Mouse (Mus musculus) lung, embryonic 16.5 days (tissue): ENCODE measurements around the gene Gpc2. TPM values are rescaled to one million over a fixed set of nuclear protein-coding genes. Genes with fewer than 3 reads are reported as not detected.

ENCODE experiments used
- ATAC-seq: fragments of 200-750 bp; cut with Nextera tagmentation; 2 replicates; pipeline ENCODE4 v1.8.0; 2017; ENCODE audit warnings: low read depth, mild to moderate bottlenecking, moderate library complexity
- H3K27ac ChIP-seq: fragments of 300-500 bp; sonication (generic); 2 replicates; pipeline ENCODE4 v1.5.1; 2014; ENCODE audit warnings: mild to moderate bottlenecking, control low read depth, low read length
- H3K27me3 ChIP-seq: fragments of 300-500 bp; sonication (generic); 2 replicates; pipeline ENCODE4 v1.6.1; 2014; ENCODE audit warnings: low read depth, low read length, mixed read lengths; ENCODE audit not compliant: control insufficient read depth, insufficient read depth
- H3K36me3 ChIP-seq: fragments of 300-500 bp; sonication (generic); 2 replicates; pipeline ENCODE4 v1.6.1; 2014; ENCODE audit warnings: low read length; ENCODE audit not compliant: control insufficient read depth, insufficient read depth
- H3K4me1 ChIP-seq: fragments of 300-500 bp; sonication (generic); replicated peaks from 2 replicates; pipeline ENCODE4 v1.6.1; 2014; ENCODE audit warnings: low read length, mixed read lengths; ENCODE audit not compliant: control insufficient read depth, insufficient read depth
- H3K4me2 ChIP-seq: fragments of 300-500 bp; sonication (generic); 2 replicates; pipeline ENCODE4 v1.6.1; 2014; ENCODE audit warnings: low read depth, low read length, control low read depth
- H3K4me3 ChIP-seq: fragments of 300-500 bp; sonication (generic); 2 replicates; pipeline ENCODE4 v1.5.1; 2014; ENCODE audit warnings: mild to moderate bottlenecking, low read length, control low read depth
- H3K9ac ChIP-seq: fragments of 300-500 bp; sonication (generic); 2 replicates; pipeline ENCODE4 v1.6.1; 2014; ENCODE audit warnings: low read length, control low read depth
- H3K9me3 ChIP-seq: fragments of 300-500 bp; sonication (generic); 2 replicates; pipeline ENCODE4 v1.6.1; 2016; ENCODE audit warnings: low read length; ENCODE audit not compliant: control insufficient read depth
- WGBS: fragments of 180-500 bp; shearing (Covaris S2); extraction: QIAGEN DNeasy Blood & Tissue Kit; methylation state at CpG from one replicate; pipeline ENCODE4 v1.1.7; 2014; 5-methylcytosine and 5-hydroxymethylcytosine counted together
- polyA plus RNA-seq: library from polyadenylated mRNA; unstranded; fragments of >200 nt; fragmentation: Nextera tagmentation; extraction: Ambion mirVana; gene quantifications from 2 replicates; pipeline ENCODE4 v1.2.1, GENCODE M21; 2015

The Gpc2 gene
- polyA plus RNA-seq, 1 experiment from 2014 or later, result 16.7 TPM

DNA sequence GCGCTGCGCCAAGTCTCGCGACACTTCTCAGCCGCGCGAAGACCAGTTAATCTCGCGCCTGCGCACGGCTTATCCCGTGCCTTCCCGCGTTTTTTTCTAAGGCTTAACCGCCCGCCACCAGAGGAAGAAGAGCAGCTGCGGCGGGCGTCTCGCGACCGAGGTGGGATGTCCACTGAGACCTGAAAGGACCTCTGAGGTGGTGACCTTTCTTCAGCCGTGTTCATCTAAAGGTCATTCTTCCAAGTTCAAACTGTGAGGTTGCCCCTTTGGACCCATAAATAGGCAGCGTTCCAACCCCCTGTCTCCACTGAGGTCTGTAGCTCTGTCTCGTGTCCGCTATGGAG, 592 bp upstream of the Gpc2 start:
- 20% methylated on average over 26 of the region's 26 CpGs for WGBS
- ATAC-seq, result no peak

DNA sequence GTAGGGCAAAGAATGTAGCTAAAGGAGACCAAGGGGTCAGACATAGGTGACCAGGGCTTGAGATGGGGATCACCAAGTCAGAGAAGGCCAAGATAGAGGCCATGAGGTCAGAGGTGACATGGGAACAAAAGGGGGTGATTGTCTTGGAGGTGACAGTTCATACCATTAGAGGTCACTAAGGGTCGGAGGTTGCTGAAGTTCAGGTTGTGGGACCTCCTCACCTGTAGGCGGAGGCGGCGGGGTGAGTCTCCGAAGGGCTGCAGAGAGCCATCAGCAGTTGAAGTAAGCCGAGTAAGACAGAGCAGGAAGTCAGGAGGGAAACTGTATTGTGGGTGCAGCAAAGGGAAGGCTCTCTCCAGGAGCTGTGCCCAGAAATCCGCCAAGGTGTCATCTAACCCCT, 1.8 kb downstream of the Gpc2 start:
- peaks cover 19% of the 10 kb centered on the region for H3K4me1 ChIP-seq
- WGBS, result 88% methylated on average over 7 of the region's 7 CpGs
- no peak overlapping the region for H3K9ac ChIP-seq
- H3K4me3 ChIP-seq, result no peak overlapping the region
- H3K27ac ChIP-seq, result no peak overlapping the region
- no peak for ATAC-seq
- peaks cover 8% of the 10 kb centered on the region for H3K9me3 ChIP-seq
- 0 out of 2 replicates have a peak, but pooled peaks cover 2% of the 10 kb centered on the region for H3K36me3 ChIP-seq
- H3K27me3 ChIP-seq, result 0 out of 2 replicates have a peak, but pooled peaks cover 2% of the 10 kb centered on the region
- no peak overlapping the region for H3K4me2 ChIP-seq

More for the DNA sequence above, 592 bp upstream of the Gpc2 start:
- H3K27me3 ChIP-seq, result 0 out of 2 replicates have a peak, but pooled peaks cover 2% of the 10 kb centered on the region
- no peak overlapping the region for H3K27ac ChIP-seq
- H3K36me3 ChIP-seq, result 0 out of 2 replicates have a peak, but pooled peaks cover 2% of the 10 kb centered on the region
- peak overlapping the region; percentile 75 for H3K4me3 ChIP-seq
- H3K4me2 ChIP-seq, result peak overlapping the region; percentile 89
- 0 out of 2 replicates have a peak overlapping the region, but pooled peaks have one; percentile 28 for H3K9ac ChIP-seq
- peaks cover 15% of the 10 kb centered on the region for H3K4me1 ChIP-seq
- H3K9me3 ChIP-seq, result peaks cover 8% of the 10 kb centered on the region

DNA sequence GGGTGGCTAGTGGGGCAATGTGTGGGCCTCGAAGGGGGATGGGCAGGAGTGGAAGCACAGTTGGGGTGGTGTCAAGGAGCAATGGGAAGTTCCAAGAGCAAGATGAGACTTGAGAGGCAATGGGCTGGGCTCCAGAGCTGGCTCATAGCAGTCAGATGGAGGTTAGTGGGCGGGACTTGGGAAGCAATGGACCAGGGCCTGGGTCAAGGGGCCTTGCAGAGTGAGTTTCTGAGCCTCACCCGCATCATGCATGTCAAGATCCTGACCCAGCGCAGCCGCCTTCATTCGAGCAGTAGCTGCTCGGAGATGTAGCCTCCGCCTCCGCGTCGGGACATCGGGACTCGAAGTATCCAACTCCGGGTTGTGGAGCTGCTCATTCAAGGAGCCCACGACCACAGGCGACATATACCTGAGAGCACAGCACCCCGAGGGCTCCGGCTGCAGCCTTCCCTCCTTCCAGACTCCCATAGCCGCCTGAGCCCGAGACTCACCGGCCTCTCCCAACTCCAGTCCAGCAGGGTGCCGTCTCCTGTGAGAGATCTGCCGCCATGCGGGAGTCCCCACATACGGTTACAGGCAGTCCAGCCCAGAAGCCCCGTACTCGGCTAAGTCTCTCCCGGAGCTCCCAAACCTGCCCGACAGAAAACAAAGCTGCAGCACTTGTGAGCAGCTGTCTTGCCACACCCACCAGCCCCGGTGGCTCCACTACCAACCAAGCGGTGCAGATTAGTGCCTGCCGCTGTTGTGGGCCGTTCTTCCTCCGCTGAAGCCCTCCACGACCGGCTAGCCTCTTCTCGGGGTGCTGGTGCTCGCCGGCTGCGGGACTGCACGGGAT, 4.4 kb downstream of the Gpc2 start:
- Histone ChIP-seq H3K4me3 (no peak overlapping the region), H3K36me3 (0 out of 2 replicates have a peak, but pooled peaks cover 2% of the 10 kb centered on the region), H3K4me2 (peak overlapping the region; percentile 37), H3K4me1 (peaks cover 18% of the 10 kb centered on the region), H3K27ac (no peak overlapping the region), H3K9me3 (peaks cover 2% of the 10 kb centered on the region), H3K9ac (no peak overlapping the region), H3K27me3 (no peaks in the 10 kb centered on the region)
- WGBS, result 36% methylated on average over 41 of the region's 41 CpGs
- ATAC-seq, result no peak

DNA sequence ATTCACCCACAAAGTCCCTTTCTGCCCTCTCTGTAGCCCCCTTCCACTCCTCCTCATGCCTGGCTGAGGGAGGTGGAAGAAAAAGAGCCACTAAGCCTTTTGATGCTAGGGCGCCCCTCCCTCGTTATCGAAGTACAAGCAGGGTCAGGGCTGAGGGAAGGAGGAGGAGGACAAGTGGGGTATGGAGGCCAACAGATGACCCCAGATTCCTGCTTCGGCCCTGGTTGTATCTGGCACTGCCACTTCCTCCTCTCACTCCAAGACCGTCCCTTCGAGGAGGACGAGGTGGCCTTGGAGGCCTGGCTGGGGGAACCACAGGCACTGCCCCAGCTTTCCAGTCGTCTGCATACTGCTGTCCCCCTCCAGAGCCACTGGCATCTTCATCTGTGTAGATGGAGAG, 5.6 kb downstream of the Gpc2 start:
- H3K9me3 ChIP-seq, result no peaks in the 10 kb centered on the region
- no peak for ATAC-seq
- H3K27me3 ChIP-seq, result no peaks in the 10 kb centered on the region
- no peak overlapping the region for H3K4me2 ChIP-seq
- no peak overlapping the region for H3K9ac ChIP-seq
- peaks cover 12% of the 10 kb centered on the region for H3K4me1 ChIP-seq
- H3K36me3 ChIP-seq, result 0 out of 2 replicates have a peak, but pooled peaks cover 2% of the 10 kb centered on the region
- H3K4me3 ChIP-seq, result no peak overlapping the region
- whole genome bisulfite sequencing, result 74% methylated on average over 8 of the region's 8 CpGs
- no peak overlapping the region for H3K27ac ChIP-seq

DNA sequence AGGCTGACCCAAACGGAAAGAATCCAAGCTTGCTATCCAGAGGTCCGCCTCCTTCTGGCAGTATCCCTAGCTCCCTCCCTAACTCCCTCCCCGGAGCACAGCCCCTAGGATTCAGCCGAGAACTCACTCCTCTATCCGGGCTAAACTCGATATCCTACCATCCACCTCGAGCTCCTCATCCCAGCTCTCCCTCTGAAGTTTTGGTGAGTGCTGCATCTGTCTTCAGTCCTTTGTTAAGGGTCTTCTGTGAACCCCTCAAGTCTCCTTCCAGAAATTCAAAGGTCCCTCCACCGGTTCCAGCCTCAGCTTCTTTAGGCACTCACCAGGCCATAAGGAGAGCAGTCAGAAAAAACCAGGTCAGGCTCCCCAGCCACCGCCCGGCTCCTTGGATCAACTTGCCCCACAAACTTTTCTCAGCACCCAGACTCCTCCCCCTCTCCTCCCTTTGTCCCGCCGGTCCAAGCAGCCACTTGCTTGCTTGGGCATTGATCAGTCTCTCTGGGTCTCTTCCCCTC, 7.3 kb downstream of the Gpc2 start, which contains the start of gene Gal3st4:
TSS of gene Gal3st4 (minus strand) at position 432 of the 515 bp plus-strand sequence.
- 1% methylated on average over 12 of the region's 12 CpGs for WGBS
- ATAC-seq, result peak; percentile 59; the same call in 1 of the 2 replicates
- H3K27me3 ChIP-seq, result no peaks in the 10 kb centered on the region
- H3K9ac ChIP-seq, result peak within 1 kb of the TSS; percentile 55
- H3K4me2 ChIP-seq, result peak within 1 kb of the TSS; percentile 30
- no peaks in the 10 kb centered on the region for H3K9me3 ChIP-seq
- 0 out of 2 replicates have a peak, but pooled peaks cover 2% of the 10 kb centered on the region for H3K36me3 ChIP-seq
- H3K4me3 ChIP-seq, result peak within 1 kb of the TSS; percentile 14; the same call in 1 of the 2 replicates
- no peak within 1 kb of the TSS for H3K27ac ChIP-seq
- H3K4me1 ChIP-seq, result 0 out of 2 replicates have a peak, but pooled peaks cover 5% of the 10 kb centered on the region

DNA sequence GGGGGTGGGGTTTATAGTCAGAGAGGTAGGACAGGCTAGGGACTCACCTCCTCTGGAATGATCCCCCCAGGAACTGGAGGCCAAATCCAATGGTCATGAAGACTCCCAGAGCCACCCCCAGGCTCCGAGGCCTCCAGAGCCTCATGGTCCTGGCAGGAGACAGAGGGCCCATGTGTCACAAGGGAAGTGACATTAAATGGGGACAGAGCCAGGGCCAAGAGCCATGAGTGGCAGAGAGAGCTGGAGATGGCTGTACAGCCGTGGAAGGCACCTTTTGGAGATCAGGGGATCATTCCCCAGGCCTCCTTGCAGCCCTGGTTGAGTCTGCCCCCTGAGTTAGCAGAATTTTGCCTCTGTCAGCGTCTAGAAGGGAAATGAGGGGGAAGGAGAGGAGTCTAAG, 8.6 kb downstream of the Gpc2 start:
- Histone ChIP-seq H3K9ac (no peak overlapping the region), H3K9me3 (no peaks in the 10 kb centered on the region), H3K4me1 (0 out of 2 replicates have a peak, but pooled peaks cover 5% of the 10 kb centered on the region), H3K27ac (no peak overlapping the region), H3K27me3 (no peaks in the 10 kb centered on the region), H3K4me3 (no peak overlapping the region), H3K4me2 (no peak overlapping the region), H3K36me3 (no peaks in the 10 kb centered on the region; the same call in 1 of the 2 replicates)
- ATAC-seq, result no peak
- WGBS, result 42% methylated on average over 3 of the region's 3 CpGs

DNA sequence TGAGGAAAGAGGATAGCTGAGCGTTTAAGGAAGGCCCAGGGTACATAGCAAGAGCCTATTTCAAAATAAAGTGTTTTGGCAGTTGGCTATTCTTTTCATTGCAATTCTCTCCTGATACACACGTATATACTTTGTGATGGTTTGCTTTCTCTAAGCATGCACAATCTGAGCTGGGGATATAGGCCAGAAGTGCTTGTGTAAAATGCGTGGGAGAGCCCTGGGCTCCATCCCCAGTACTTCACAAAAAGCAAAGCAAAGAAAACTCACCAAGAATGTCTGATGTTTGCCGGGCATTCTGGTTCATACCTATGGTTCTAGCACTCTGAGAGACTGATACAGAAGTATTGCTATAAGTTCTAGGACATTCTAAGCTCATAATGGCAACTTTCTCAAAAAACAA, 10.8 kb downstream of the Gpc2 start:
- Histone ChIP-seq H3K4me3 (no peak overlapping the region), H3K27ac (no peak overlapping the region), H3K9me3 (no peaks in the 10 kb centered on the region), H3K27me3 (no peaks in the 10 kb centered on the region), H3K9ac (no peak overlapping the region), H3K4me1 (peaks cover 6% of the 10 kb centered on the region; the same call in 1 of the 2 replicates), H3K4me2 (no peak overlapping the region), H3K36me3 (peaks cover 4% of the 10 kb centered on the region; the same call in 1 of the 2 replicates)
- 68% methylated on average over 4 of the region's 4 CpGs for WGBS
- ATAC-seq, result no peak

DNA sequence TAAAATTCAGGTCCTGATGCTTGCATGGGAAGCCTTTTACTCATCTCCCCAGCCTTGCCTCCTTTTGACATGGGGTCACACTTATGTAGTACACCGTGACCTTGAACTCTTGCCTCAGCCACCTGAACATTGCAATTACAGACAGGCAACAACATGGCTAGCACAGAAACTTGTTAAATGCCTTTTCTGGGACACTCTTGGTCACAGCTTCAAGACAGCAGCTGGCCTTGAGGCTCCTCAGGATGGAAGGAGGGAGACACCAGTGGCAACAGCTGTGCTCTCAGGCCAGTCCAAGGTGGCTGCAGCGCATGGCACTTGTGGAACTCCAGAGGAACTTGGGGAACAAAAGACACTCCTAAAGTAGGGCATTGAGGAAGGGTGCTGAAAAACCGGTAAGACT, 12.7 kb downstream of the Gpc2 start:
- no peak overlapping the region for H3K9ac ChIP-seq
- H3K27ac ChIP-seq, result no peak overlapping the region
- H3K4me2 ChIP-seq, result no peak overlapping the region
- H3K4me3 ChIP-seq, result no peak overlapping the region
- H3K9me3 ChIP-seq, result no peaks in the 10 kb centered on the region
- peaks cover 18% of the 10 kb centered on the region for H3K4me1 ChIP-seq
- H3K27me3 ChIP-seq, result no peaks in the 10 kb centered on the region
- H3K36me3 ChIP-seq, result peaks cover 4% of the 10 kb centered on the region; the same call in 1 of the 2 replicates
- no peak for ATAC-seq
- 79% methylated on average over 3 of the region's 3 CpGs for WGBS

DNA sequence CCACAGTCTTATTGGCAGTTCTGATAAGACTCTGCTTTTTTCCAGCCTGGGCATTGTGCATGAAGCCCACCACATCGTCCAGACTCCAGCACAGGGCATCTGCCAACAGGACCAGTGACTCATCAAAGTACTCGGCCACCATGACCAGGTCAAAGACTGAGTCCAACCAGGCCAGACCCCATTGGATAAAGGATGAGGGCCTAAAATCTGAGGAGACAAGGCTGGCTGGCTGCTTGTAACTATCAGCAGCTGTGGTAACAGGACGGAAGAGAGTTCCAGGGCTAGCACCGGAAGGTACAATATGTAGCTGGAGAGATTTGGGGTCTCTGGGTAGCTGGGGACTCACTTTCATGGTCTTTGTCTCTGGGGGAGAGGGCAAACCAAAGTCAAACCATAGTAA, 14.1 kb downstream of the Gpc2 start:
- Histone ChIP-seq H3K9ac (no peak overlapping the region), H3K27ac (no peak overlapping the region), H3K27me3 (no peaks in the 10 kb centered on the region), H3K4me3 (no peak overlapping the region), H3K36me3 (peaks cover 11% of the 10 kb centered on the region), H3K9me3 (no peaks in the 10 kb centered on the region), H3K4me1 (peaks cover 18% of the 10 kb centered on the region), H3K4me2 (no peak overlapping the region)
- no peak for ATAC-seq
- 90% methylated on average over 4 of the region's 4 CpGs for WGBS
